Mouse (Mus musculus) thymus, adult 2 months (tissue): ENCODE measurements around the gene Rbx1. TPM values are rescaled to one million over a fixed set of nuclear protein-coding genes. Genes with fewer than 3 reads are reported as not detected.
"Not testable (repeated sequence)": the region's sequence is repeated elsewhere in the genome, so short reads cannot be mapped to it uniquely, and the experiment has no call there.

Experiments used
- DNase-seq: peaks from one replicate; pipeline ENCODE4 v3.0.0; 2021
- H3K27ac ChIP-seq: fragments of 200-500 bp; 2 replicates; pipeline ENCODE4 v1.5.1; 2012; ENCODE audit warnings: low read length, control low read depth; ENCODE audit not compliant: control insufficient read depth, insufficient read depth
- H3K27me3 ChIP-seq: fragments of 200-500 bp; 2 replicates; pipeline ENCODE4 v1.6.1; 2012; ENCODE audit warnings: mild to moderate bottlenecking, low read length, moderate library complexity, mixed read lengths; ENCODE audit not compliant: control insufficient read depth, insufficient read depth
- H3K36me3 ChIP-seq: fragments of 200-500 bp; 2 replicates; pipeline ENCODE4 v1.6.1; 2012; ENCODE audit warnings: mild to moderate bottlenecking, low read length, moderate library complexity; ENCODE audit not compliant: control insufficient read depth, insufficient read depth
- H3K4me1 ChIP-seq: fragments of 200-500 bp; replicated peaks from 2 replicates; pipeline ENCODE4 v1.6.1; 2012; ENCODE audit warnings: low read length; ENCODE audit not compliant: control insufficient read depth, insufficient read depth
- H3K4me3 ChIP-seq: fragments of 200-500 bp; 2 replicates; pipeline ENCODE4 v1.5.1; 2012; ENCODE audit warnings: mild to moderate bottlenecking, low read length, control low read depth, moderate library complexity; ENCODE audit not compliant: control insufficient read depth, insufficient read depth
- CTCF ChIP-seq: fragments of 200-500 bp; IDR thresholded peaks from 2 replicates; pipeline ENCODE4 v1.5.1; 2012; ENCODE audit warnings: mild to moderate bottlenecking, control low read depth, low read length, moderate library complexity, borderline replicate concordance; ENCODE audit not compliant: control insufficient read depth, poor library complexity, insufficient read depth; ENCODE audit errors: extremely low read depth
- POLR2A ChIP-seq: fragments of 200-500 bp; IDR thresholded peaks from 2 replicates; pipeline ENCODE4 v1.6.1; 2012; ENCODE audit warnings: mild to moderate bottlenecking, low read length, control low read depth, moderate library complexity; ENCODE audit not compliant: control insufficient read depth, poor library complexity, insufficient read depth; ENCODE audit errors: extremely low read depth
- WGBS: fragments of 180-500 bp; shearing (Covaris S2); methylation state at CpG from one replicate; pipeline ENCODE4 v1.1.7; 2018; 5-methylcytosine and 5-hydroxymethylcytosine counted together
- polyA plus RNA-seq: library from polyadenylated mRNA; depleted of rRNA; stranded (reverse); fragments of >200 nt; gene quantifications from 2 replicates; pipeline ENCODE4 v1.2.3, GENCODE M21; 2012; rRNA removed

The Rbx1 gene
- polyA plus RNA-seq: 85.2 and 104 TPM in 2 replicates

- DNase-seq: peak; percentile 98
- peak within 1 kb of the TSS; percentile 77 for H3K27ac ChIP-seq
- H3K4me1 ChIP-seq: peaks cover 5% of the 10 kb centered on the region
- peak within 1 kb of the TSS; percentile 66 for H3K4me3 ChIP-seq
- under 1% methylated on average over 62 of the region's 62 CpGs for WGBS
- H3K27me3 ChIP-seq: no peaks in the 10 kb centered on the region
- H3K36me3 ChIP-seq: peaks cover 5% of the 10 kb centered on the region; the same call in 1 of the 2 replicates
- no peak; the same call in 1 of the 2 replicates for TF ChIP-seq CTCF
- TF ChIP-seq POLR2A: peak; percentile 84
Observed at GRCm38 (mm10) chr15:81465901-81466737, at the start of gene Rbx1. Gene Rbx1, plus strand, starts transcription at chr15:81466296.

GRCm38 (mm10) chr15:81416763-81417310, 49.3 kb upstream of the Rbx1 start:
- not testable (repeated sequence) for H3K4me1 ChIP-seq, H3K27me3 ChIP-seq, H3K27ac ChIP-seq, H3K36me3 ChIP-seq
- H3K4me3 ChIP-seq: peak overlapping the region; percentile 44
- WGBS: 3% methylated on average over 22 of the region's 22 CpGs
- peak; percentile 44 for DNase-seq

- DNase-seq: no peak
- no peaks in the 10 kb centered on the region for H3K27me3 ChIP-seq
- no peaks in the 10 kb centered on the region for H3K36me3 ChIP-seq
- 98% methylated on average over 4 of the region's 4 CpGs for WGBS
- TF ChIP-seq POLR2A (no peak), CTCF (no peak)
- H3K4me3 ChIP-seq: no peak overlapping the region
- H3K27ac ChIP-seq: no peak overlapping the region
- H3K4me1 ChIP-seq: peaks cover 2% of the 10 kb centered on the region; the same call in 1 of the 2 replicates
Observed at GRCm38 (mm10) chr15:81418065-81418464, 48.0 kb upstream of the Rbx1 start.

- no peak overlapping the region for H3K4me3 ChIP-seq
- no peaks in the 10 kb centered on the region for H3K27me3 ChIP-seq
- 35% methylated on average over 1 of the region's 1 CpGs for WGBS
- peaks cover 2% of the 10 kb centered on the region; the same call in 1 of the 2 replicates for H3K4me1 ChIP-seq
- DNase-seq: no peak
- H3K36me3 ChIP-seq: no peaks in the 10 kb centered on the region
- no peak overlapping the region for H3K27ac ChIP-seq
- TF ChIP-seq POLR2A (no peak), CTCF (no peak)
Observed at GRCm38 (mm10) chr15:81421454-81421853, 44.6 kb upstream of the Rbx1 start.

- Histone ChIP-seq H3K27ac (no peak overlapping the region), H3K4me1 (no peaks in the 10 kb centered on the region), H3K36me3 (no peaks in the 10 kb centered on the region), H3K27me3 (no peaks in the 10 kb centered on the region), H3K4me3 (no peak overlapping the region)
- 88% methylated on average over 7 of the region's 7 CpGs for WGBS
- DNase-seq: no peak
- TF ChIP-seq CTCF (no peak), POLR2A (no peak)
Observed at GRCm38 (mm10) chr15:81422156-81422681, 43.9 kb upstream of the Rbx1 start.

GRCm38 (mm10) chr15:81425311-81425710, 40.8 kb upstream of the Rbx1 start:
- no peak for TF ChIP-seq CTCF
- TF ChIP-seq POLR2A: no peak
- 94% methylated on average over 3 of the region's 3 CpGs for WGBS

More at GRCm38 (mm10) chr15:81425311-81425710, 40.8 kb upstream of the Rbx1 start:
- Histone ChIP-seq H3K4me1 (no peaks in the 10 kb centered on the region), H3K27ac (no peak overlapping the region), H3K4me3 (no peak overlapping the region), H3K27me3 (no peaks in the 10 kb centered on the region), H3K36me3 (0 out of 2 replicates have a peak, but pooled peaks cover 3% of the 10 kb centered on the region)
- no peak for DNase-seq
